In genomic region chr8:120678447-120678846, GRCm38 (mm10) we compare ENCODE assay signal across 8 mouse cellular contexts. TPM values are rescaled to one million over a fixed set of nuclear protein-coding genes. Genes with fewer than 3 reads are reported as not detected.
DNase-seq lines count a peak whose midpoint lies in the region; ATAC-seq and TF ChIP-seq lines count a peak whose summit lies in the region.

No protein-coding gene starts in this region.

- WGBS in hindbrain, postnatal 0 days: 15% methylated on average over 10 of the region's 10 CpGs

- peaks cover 7% of the 10 kb centered on the region for H3K36me3 ChIP-seq in hindbrain, postnatal 0 days (ENCODE audit: insufficient read depth, low read length)

- H3K9ac ChIP-seq in hindbrain, postnatal 0 days (replicated peaks; ENCODE audit: low read length): no peak overlapping the region

- no peak overlapping the region for H3K4me2 ChIP-seq in hindbrain, postnatal 0 days (ENCODE audit: low read depth, low read length)

- H3K4me3 ChIP-seq in hindbrain, postnatal 0 days (ENCODE audit: low read length): no peak overlapping the region

- H3K4me1 ChIP-seq in hindbrain, postnatal 0 days (ENCODE audit: insufficient read depth, low read length): no peaks in the 10 kb centered on the region

- H3K27ac ChIP-seq in hindbrain, postnatal 0 days: no peak overlapping the region

- peak; percentile 62; the same call in 1 of the 2 replicates for ATAC-seq in hindbrain, postnatal 0 days

- DNase-seq in WW6 (ENCODE audit: low read depth, low spot score): peak; percentile 74
- DNase-seq in cerebellum, postnatal 10 days: peak; percentile 94 to 97
- peak; percentile 82 to 89 for DNase-seq in frontal cortex, postnatal 25 days (ENCODE audit: low spot score in 2 of 2)
- peak; percentile 95 for DNase-seq in hindbrain, postnatal 0 days (ENCODE audit: low spot score)
- peak; percentile 68 for DNase-seq in left cerebral cortex, adult 11 months (ENCODE audit: low spot score)
- peak; percentile 83 to 89 for DNase-seq in lung, postnatal 4 days
- DNase-seq in right cerebral cortex, adult 2 months (ENCODE audit: low spot score in 2 of 2): peak; percentile 88 to 92
- peak; percentile 70 for DNase-seq in urinary bladder, adult 2 months (ENCODE audit: low spot score)

- no peaks in the 10 kb centered on the region for H3K27me3 ChIP-seq in hindbrain, postnatal 0 days (ENCODE audit: insufficient read depth, low read length)

- peak; percentile 97 for TF ChIP-seq CTCF in hindbrain, postnatal 0 days (IDR thresholded peaks at IDR 0.05; ENCODE audit: low read depth)

- H3K9me3 ChIP-seq in hindbrain, postnatal 0 days (ENCODE audit: low read length): no peaks in the 10 kb centered on the region

RNA-seq across cellular contexts. Expression of gene Emc8, which starts 10.1 kb away (rescaled TPM):
- total RNA-seq in hindbrain, postnatal 0 days (2014; rRNA removed): 55.3 and 87.9 TPM in 2 replicates
- polyA plus RNA-seq in hindbrain, postnatal 0 days (2015; fragmentation: Nextera tagmentation; extraction: Ambion mirVana): 124 and 128 TPM in 2 replicates
- 49.6 and 57.6 TPM in 2 replicates for polyA plus RNA-seq in urinary bladder, adult 2 months (2012; rRNA removed)

RNA-seq across cellular contexts. Expression of gene Cox4i1, which starts 10.4 kb away (rescaled TPM):
- 545 and 609 TPM in 2 replicates for total RNA-seq in hindbrain, postnatal 0 days (2014; rRNA removed)
- polyA plus RNA-seq in hindbrain, postnatal 0 days (2015; fragmentation: Nextera tagmentation; extraction: Ambion mirVana): 1,628 and 1,662 TPM in 2 replicates
- polyA plus RNA-seq in urinary bladder, adult 2 months (2012; rRNA removed): 1,248 and 1,469 TPM in 2 replicates

RNA-seq across cellular contexts. Expression of gene Gm27021, which starts 10.6 kb away (rescaled TPM):
- total RNA-seq in hindbrain, postnatal 0 days (2014; rRNA removed): 3.1 and 7.0 TPM in 2 replicates
- 10.2 and 10.9 TPM in 2 replicates for polyA plus RNA-seq in hindbrain, postnatal 0 days (2015; fragmentation: Nextera tagmentation; extraction: Ambion mirVana)
- 0.12 and 0.23 TPM in 2 replicates for polyA plus RNA-seq in urinary bladder, adult 2 months (2012; rRNA removed)

RNA-seq across cellular contexts. Expression of gene 1190005I06Rik, which starts 31.0 kb away (rescaled TPM):
- total RNA-seq in hindbrain, postnatal 0 days (2014; rRNA removed): 12.3 and 26.5 TPM in 2 replicates
- 17.3 and 20.6 TPM in 2 replicates for polyA plus RNA-seq in hindbrain, postnatal 0 days (2015; fragmentation: Nextera tagmentation; extraction: Ambion mirVana)
- 8.9 and 10.3 TPM in 2 replicates for polyA plus RNA-seq in urinary bladder, adult 2 months (2012; rRNA removed)

RNA-seq across cellular contexts. Expression of gene Irf8, which starts 57.7 kb away (rescaled TPM):
- total RNA-seq in hindbrain, postnatal 0 days (2014; rRNA removed): 7.7 and 10.2 TPM in 2 replicates
- 5.2 and 6.2 TPM in 2 replicates for polyA plus RNA-seq in hindbrain, postnatal 0 days (2015; fragmentation: Nextera tagmentation; extraction: Ambion mirVana)
- polyA plus RNA-seq in urinary bladder, adult 2 months (2012; rRNA removed): 12.4 and 18.2 TPM in 2 replicates
